Mouse (Mus musculus) large intestine, adult 2 months (tissue): Measurements from ENCODE around the gene C1galt1c1. TPM values are rescaled to one million over a fixed set of nuclear protein-coding genes. Genes with fewer than 3 reads are reported as not detected.

ENCODE experiments used
- polyA plus RNA-seq: library from polyadenylated mRNA; depleted of rRNA; stranded (reverse); fragments of >200 nt; gene quantifications from 2 replicates; pipeline ENCODE4 v1.2.3, GENCODE M21; 2012; rRNA removed

C1galt1c1 gene
- polyA plus RNA-seq, 1 experiment = 24.1 TPM

Other genes with a start within 250 kb of the C1galt1c1 start
- 35.4 and 64.3 TPM in 2 replicates for gene Lamp2, start 178.6 kb downstream of the C1galt1c1 start, polyA plus RNA-seq
- gene Cul4b, start 58.9 kb downstream of the C1galt1c1 start, polyA plus RNA-seq = 1.6 and 3.1 TPM in 2 replicates
- gene Mcts1, start 34.5 kb downstream of the C1galt1c1 start, polyA plus RNA-seq = 9.0 and 10.3 TPM in 2 replicates
- not detected in 2 replicates for gene 6030498E09Rik, start 137.6 kb upstream of the C1galt1c1 start, polyA plus RNA-seq